Mouse (Mus musculus) ZHBTc4 (cell line): ENCODE data around the gene Ank3.

Experiments
- DNase-seq: peaks from one replicate; pipeline ENCODE4 v3.0.0-alpha.2; 2011; ENCODE audit warnings: low read depth, low spot score

Gene Ank3

DNA sequence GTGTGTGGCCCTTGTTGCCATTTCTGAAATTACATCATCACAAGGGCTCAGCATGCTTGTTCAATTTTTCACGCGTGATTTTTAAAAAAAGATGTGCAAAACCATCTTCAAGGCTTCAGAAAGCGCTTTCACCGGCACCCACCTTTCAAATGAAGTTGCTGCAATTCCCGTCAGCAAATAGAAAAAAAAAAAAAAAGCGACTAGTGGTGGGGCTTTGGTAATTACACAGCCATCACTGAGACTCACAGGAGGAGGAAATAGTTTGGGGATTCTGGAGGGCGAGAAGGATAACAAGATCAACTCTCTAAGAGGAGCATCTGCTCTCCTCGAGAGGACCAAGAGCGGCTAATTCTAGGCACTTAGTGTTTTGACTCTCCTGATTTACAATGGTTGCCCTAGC is 173.4 kb downstream of the Ank3 start:
- DNase-seq: no peak

DNA sequence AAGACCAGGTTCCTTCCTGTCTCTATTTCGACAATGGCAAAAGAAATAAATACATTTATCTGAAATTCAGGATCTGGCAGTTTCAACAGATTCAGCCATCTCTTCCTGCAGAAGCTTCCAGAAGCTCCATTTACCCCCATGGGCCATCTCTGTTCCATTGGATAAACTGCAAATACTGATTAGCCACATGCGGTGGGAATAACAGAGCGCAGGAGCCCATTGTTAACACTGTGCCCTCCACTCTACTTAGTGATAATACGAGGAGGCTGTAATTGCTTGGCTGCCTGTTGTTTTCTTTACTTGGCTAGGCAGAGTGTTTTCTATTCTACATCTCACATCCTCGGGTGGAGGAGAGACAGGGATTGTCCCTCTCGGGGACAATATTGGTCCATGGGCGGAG is 174.5 kb downstream of the Ank3 start:
- no peak for DNase-seq

DNA sequence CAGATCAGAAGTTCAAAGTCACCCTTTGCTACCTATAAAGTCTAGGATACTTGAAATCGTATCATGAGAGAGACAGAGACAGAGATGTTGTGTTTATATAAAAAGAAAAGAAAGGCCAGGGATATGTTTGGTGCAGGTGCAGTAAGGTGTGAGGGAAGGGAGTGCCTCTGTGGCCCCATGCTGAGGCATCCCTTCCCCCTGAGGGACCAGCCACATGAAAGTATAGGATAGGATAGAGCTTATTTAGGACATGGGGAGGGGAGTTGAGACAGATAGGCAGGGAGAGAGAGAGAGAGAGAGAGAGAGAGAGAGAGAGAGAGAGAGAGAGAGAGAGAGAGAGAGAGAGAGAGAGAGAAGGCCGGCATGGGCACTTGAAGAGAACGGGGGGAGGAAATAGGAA is 175.2 kb downstream of the Ank3 start:
- DNase-seq: no peak

DNA sequence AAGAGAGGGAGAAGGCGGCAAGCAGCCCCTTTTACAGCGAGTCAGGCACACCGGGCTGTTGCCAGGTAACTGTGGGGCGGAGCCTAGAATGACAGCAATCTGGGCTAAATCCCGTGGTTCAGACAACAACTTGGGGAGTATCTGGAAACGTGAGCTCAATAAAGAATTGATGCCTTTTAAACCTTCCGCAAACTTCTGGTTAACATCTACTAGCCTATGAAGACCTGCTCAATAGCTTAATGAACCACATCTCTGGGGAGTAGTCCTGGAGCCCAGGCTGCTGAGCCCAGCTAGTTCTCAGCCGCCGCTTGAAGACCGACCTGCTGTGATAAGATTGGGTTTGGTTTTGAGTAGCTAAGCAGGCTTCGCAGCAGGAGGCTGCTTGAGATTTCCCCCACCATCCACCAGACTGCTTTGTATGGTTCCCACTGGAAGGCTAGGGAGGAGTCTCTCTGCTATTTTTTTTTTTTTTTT is 175.7 kb downstream of the Ank3 start:
- DNase-seq: peak; percentile 84

DNA sequence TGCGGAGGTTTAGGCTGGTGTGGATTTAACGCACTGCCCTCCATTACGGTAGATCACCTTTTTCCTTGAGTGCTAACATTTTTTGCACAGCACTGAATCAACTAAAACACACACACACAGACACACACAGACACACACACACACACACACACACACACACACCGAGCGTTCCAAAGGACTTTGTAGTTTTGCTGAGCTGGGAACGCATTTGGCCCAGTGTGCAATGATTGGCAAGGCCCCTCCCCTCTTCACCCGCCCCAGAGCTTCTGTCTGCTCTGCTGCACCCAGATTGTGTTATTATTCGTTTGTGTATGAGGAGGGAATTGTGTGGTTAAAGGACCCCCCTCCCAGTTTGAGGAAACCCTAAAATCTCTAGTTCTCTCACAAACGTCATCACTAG is 176.3 kb downstream of the Ank3 start:
- DNase-seq: no peak

DNA sequence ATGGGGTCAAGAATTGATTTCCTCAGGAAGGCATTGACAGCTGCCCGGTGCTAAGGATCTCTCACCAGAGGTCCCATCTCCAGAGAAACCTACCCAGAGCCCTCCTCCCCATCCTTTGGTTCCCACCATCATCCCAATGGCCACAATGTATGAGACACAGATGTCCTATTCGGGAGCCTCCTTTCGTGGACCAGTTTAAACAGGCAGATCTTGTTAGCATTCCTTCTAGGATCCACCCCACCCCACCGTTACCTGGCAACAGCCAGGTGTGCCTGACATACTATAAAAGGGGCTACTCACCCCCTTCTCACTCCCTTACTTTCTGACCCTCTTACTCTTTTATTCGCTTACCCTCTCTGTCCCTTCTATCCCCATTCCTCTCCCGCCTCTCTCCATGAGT is 176.9 kb downstream of the Ank3 start:
- DNase-seq: peak; percentile 30

DNA sequence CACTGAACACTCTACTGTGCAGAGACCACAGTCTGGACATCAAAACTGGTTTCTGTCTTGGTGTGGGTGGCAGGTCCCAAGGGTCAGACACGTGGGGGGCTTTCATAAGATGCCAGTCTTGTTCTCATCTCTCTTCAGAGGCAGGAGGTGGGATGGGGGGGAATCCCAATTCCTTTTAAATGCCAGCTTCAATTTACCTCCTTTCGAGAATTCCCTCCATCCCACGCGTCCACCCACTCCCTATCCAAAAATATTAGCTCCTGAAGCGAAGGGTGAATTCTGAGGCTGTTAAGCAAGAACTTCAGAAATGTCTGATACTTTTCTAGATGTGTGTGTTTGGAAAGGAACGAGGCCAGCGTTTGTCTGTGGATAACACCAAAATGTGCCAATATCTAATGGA is 177.7 kb downstream of the Ank3 start:
- no peak for DNase-seq

DNA sequence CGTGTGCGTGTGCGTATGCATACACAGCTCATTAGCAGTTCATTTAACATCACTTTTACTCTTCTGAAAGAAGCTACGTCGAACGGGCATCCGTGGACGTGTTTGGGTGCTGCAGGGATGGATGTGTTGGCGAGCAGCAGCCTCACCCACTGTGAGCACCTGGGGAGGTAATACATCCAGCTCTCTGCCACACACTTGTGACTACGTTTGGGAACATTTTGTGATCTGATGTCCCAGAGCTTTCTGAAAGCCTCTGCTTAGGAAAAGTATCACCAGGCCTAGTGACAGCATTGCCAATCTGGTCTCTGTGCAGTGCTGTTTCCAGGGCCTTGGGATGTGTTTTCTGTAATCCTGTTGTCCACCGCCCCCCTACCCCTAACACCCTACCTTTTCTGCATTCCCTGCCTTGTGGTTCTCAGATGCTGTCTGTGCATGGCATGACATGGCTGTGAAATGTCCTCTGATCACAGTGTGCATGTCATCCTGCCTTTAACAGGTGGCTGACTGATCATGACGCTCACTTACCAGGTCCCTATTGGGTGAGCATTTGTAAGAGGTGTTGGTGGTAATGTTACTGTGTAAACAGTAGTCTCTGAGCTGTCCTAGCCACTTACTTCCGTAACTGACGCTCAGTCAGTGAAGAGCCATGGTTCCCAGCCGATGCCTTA is 178.6 kb downstream of the Ank3 start:
- no peak for DNase-seq

DNA sequence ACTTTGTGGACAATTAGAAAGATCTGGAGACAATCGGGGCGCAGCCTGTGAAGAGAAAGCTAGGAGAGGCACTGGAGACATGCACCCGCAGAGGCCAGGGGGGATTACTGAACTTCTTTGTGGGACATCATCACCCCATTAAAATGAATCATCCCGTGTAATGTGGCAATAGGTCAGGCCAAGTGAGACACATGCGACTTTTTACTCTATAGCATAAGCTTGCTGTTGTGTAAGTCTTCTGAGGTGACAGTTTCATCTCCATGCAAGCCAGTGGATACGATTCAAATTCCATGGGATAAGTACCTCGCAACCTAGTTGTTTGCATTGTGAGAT is 179.1 kb downstream of the Ank3 start:
- no peak for DNase-seq

DNA sequence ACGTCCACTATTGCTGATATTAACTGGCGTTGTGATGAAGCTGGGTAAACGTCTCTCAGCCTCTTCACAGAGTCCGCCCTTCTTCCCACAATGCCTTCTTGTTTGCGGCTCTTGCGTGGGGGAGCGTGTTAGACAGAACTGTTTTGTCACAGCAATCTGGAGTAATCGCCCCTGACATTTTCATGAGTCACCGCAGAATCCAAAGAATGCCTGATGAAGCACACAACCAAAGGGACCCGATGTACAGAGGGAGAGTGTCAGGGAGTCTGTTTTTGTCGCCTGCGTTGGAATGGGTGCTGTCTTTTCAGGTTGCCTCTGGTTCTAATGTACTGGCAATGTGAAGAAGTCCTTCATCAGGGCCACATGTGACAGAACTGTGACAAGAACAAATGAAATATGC is 181.0 kb downstream of the Ank3 start:
- DNase-seq: no peak

DNA sequence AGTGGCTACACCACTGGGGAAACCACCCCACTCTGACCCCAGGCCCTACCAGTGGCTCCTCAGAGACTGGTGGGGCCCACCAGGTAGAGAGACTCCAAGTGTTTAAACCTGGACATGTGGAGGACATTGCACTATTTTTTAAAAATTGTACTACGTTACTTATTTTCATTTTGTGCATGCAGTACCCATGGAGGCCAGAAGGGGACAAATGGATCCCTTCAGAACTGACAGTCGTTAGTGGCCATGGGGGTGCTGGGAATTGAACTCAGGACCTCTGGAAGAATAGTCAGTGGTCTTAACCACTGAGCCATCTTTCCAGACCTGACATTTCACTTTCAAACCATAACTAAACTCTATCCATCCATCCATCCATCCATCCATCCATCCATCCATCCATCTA is 183.0 kb downstream of the Ank3 start:
- DNase-seq: no peak

DNA sequence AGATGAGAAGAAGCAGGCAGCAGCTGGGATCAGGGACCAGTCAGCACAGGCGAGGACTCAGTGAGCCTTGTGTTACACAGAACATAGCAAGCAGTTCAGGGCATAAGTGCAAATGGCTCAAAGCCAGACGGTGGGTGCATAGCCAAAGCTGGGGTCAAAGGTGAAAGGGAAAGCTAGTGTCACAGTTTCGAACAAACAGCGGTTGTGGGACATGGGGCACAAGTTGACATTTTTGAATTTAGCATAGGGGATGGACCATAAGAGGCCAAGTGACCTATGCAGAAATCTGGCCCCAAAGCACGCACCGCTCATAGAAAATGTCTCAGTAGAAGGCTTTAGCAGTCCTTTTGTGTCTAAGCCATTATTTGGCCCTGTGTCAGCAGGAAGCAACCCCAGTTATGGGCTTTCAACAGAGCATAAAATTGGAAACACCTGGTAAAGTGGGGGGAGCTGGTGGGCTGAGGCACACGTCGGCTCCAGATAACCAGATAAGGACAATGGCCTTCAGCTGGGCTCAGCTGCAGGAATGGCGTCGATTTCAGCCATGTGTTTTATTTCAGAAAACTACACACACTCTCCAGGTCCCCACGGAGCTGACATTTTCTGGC is 185.4 kb downstream of the Ank3 start:
- DNase-seq: no peak

DNA sequence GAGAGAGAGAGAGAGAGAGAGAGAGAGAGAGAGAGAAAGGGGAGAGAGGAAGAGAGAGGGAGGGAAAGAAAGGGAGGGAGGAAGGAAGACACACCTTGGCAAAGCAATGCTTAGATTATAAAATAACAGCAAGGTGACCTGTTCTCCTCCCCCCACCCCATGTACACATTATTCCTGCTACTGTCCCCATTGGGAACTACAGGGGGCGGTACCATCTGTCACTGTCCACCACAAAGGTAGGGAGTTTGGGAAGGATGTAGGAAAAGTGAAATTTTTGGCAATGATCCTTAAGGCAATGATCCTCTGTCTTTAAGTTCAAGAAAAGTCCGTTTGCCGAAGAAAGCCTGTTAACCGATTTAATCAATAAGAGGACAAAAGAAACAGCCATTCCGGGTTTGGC is 186.0 kb downstream of the Ank3 start:
- no peak for DNase-seq

DNA sequence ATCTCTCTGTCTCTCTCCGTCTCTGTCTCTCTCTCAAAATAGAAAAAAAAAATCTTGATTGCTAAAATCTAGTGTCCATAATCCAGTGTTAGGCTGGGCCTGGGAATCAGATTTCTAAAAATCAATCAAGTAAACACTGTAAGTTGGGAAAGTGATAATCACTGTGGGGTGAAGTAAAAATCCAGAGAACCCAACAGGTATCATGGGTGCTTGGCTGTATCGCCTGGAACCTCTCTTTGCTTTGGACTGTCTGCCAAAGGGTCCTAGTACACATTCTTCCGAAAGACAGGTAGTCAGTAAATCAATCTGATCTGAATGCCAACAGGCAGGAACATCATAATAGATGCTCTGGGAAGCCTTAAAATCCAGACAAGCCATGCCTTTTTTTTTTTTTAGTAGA is 186.7 kb downstream of the Ank3 start:
- no peak for DNase-seq

DNA sequence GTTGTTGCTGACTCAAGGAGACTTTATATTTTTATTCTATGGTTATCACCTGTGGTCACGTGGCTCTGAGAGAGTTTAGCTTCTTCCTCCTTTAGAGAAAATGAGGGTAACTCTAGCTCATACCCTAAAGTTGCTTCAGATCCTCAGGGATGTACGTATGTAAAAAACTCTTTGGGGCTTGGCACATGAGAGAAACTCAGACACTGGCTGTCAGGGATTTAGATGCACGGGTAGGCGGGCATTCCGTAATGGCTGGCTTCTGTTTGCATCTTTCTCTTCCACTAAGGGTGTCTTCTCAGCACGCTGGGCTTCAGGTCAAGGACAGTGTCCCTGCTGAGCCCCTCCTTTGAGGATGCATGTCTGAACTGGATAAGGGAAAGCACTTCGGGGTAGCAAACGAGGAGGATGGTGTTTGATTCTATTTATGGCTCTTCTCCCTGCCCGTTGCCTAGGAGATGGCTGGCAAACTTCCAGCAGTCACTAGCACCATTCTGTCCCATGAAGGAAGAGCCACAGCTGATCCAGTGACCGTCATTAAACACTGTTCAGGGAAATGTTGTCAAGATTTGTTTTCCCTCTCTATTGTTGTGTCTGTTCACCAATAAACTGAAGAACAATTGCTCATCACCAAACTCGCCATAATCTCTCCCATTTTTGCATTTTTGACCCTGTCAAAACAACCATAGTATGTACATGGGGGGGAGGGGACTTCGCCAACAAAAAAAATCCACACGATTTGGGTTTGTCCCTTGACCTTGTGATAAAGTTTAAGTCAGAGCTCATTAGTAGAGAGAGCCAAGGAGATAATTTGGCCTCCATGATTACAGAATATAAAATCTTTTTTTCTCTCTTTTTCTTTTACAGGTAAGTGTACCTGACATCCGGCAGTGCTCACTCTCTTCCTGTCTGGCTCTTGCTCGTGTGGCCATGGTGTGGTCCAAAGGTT is 195.9 kb downstream of the Ank3 start:
- peak; percentile 77 for DNase-seq

DNA sequence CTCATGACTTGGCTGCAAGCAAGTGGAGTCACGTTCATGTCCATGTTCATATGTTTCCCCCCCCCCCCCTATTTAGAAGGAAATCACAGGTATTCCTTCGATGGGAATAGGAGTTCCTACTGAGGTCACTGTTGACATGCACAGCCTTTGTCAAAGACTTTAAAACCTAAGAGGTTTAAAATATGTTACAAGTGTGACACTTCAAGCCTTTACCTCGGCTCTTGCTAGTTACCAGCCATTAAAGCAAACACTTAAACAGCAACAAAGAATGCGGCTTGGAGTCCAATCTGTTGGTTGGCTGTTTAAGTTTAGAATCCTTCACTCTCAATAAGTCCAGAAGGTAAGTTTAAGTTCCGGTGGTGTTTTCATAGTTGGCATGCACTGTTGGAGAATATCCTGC is 196.9 kb downstream of the Ank3 start:
- no peak for DNase-seq

DNA sequence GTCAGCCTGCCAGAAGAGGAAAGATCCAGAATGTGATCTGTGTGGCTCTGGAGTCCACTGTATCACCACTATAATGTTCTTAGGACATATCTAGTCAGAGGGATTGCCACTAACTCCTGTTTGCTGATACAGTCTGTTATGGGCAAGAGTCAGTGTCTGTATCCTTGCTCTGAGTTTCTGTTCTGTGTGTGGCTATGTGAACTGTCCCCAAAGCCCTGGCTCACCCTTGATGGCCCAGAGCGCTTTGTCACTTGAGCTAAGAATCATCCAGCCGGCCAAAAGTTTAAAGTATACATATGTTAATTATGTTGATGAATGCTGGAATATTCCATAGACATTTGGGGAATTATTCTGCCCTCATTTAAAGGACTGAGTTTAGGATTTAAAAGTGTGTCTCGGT is 202.9 kb downstream of the Ank3 start:
- no peak for DNase-seq

DNA sequence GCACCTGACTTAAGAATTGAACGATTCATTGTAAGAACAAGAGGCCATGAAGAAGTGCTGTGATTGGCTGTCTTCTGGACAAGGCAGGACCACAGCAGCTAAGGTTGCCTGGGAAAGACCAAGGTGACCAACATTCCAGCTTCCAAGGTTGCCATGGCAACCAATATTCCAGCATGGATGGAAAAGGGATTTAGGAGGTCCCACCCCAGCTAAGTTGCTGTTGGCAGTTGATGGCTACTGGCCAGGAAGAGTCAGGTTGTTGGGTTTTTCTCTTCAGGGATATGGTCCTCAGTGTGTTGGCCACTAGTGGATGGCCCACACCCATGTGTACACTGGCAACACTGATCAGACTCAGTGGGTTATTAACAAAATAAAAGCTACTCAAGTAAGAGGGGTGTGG is 204.1 kb downstream of the Ank3 start:
- no peak for DNase-seq

DNA sequence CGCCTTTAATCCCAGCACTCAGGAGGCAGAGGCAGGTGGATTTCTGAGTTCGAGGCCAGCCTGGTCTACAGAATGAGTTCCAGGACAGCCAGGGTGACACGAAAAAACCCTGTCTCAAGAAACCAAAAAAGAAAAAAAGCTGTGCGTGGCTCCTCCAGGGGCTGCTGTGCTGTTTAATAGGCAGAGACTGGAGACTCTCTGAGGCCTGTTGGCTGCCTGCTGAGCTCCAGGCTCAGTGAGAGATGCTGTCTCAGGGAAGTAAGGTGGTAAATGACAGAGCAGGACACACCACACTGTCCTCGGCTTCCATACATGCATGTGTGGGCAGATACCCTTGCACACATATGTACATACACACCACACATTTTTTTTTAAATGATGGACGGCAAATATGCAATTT is 206.0 kb downstream of the Ank3 start:
- DNase-seq: no peak

DNA sequence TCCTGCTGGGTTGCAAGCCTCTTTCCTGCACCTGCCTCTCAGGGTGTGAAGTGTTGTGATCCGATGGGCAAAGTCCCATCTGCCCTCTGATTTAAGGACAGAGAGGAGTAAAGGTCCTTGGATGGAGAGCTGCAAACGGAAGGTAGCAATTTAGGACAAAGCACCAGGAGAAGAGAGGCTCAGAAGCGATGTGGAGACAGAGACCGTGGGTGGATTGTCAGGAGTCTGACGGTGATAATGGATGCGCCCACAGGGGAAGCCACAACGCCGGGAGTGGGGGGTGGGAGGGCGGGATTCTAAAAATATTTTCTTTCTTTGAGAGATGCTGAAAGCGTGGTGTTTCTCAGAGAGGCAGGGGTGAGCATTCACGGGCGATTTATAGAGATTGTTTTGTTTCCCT is 206.6 kb downstream of the Ank3 start:
- DNase-seq: no peak

DNA sequence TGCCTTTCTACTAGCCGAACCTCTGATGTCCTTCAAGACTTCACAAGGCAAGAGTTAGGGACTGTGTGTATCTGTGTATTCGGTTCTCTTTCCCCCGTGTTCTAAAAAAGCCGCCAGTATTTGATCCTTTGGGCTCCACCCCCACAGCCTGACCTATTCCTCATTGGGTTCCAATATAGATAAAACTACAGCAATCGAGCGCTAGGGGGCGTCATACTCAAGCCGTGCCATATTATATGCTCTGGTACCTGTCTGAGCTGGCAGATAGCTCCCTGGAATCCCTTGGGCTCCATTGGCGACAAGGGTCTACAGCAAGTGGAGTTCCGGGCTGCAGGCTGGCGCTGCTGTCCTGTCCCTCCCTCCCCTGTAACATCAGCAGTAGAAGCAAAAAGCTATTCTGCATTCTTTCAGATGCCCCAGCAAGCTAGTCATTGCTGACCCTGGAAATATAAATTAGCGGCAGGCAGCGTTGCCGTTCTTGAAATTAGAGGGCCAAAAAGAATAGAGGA is 209.1 kb downstream of the Ank3 start:
- peak; percentile 68 for DNase-seq

DNA sequence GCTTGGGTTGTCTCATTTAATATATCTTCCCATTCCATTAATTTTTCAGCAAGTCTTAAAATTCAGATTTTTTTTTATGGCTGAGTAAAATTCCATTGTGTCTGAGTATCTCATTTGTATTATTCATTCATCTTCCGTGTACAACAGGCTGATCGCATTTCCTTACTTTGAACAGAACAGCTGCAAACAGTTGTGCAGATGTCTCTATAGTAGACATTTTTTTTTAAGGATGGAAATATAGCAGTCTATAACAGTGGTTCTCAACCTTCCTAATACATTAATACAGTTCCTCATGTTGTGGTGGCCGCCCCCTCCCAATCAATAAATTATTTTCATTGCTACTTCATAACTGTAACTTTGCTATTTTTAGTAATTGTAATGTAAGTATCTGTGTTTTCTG is 212.7 kb downstream of the Ank3 start:
- no peak for DNase-seq
